Mouse (Mus musculus) kidney, adult 2 months (tissue): ENCODE results near the gene Sel1l2.

Experiments
- CTCF ChIP-seq: fragments of 200-500 bp; conservative IDR thresholded peaks from 2 replicates; pipeline ENCODE4 v1.5.1; 2011; ENCODE audit warnings: low read depth, mild to moderate bottlenecking, control low read depth, low read length, moderate library complexity, mixed read lengths; ENCODE audit not compliant: insufficient read depth, insufficient read length
- POLR2A ChIP-seq: fragments of 200-500 bp; IDR thresholded peaks from one replicate; pipeline ENCODE4 v1.6.1; 2011; ENCODE audit warnings: low read depth, low read length, control low read depth

DNA sequence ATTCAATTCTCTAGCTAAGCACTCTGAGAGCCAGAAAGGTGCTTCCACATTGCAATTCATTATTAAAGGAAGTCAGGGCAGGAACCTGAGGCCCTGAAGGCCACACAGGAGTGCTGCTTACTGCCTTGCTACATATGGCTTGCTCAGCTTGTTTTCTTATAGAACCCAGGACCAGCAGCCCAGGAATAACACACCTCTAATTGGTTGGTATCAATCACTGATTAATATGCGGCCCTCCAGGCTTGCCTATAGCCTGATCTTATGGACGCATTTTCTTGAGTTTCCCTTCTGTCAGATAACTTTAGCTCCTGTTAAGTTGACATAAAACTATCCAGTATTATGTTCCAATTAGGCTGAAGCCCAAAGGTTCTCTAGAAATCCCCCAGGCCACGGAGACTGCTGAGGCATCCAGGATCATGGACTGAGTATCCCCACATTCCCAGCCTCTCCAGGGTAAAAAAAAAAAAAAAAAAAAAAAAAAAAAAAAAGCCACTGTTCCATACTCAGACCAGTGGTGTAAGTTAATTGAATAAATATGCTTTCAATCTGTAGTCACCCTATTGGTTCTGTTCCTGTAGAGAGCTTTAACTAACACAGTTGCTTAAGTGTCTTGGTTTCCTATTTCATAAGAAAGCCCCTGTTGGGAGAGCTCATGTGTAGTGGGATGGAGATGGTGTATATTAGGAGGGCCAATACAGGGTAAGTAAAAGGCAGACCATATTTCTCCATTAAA is 86.4 kb downstream of the Sel1l2 start:
- TF ChIP-seq POLR2A (no peak), CTCF (no peak)
